Mouse (Mus musculus) gastrocnemius, postnatal 36 days (tissue): ENCODE results near the gene Myl3. TPM values are rescaled to one million over a fixed set of nuclear protein-coding genes. Genes with fewer than 3 reads are reported as not detected.

Experiments used
- DNase-seq, 2 experiments: peaks; one replicate each; pipeline ENCODE4 v3.0.0; 2022
- intact Hi-C: fragments of 180-260 bp; cut with DNase I; formaldehyde crosslinking; loops from one replicate; pipeline ENCODE4 v1.15.1; 2025
- total RNA-seq, 2 experiments: library from RNA; stranded (reverse); gene quantifications; 2 replicates each; pipeline ENCODE4 v1.2.3; 2021

The Myl3 gene
- total RNA-seq, 2 experiments from 2014 or later = 290 to 1,186 TPM

- intact Hi-C loops = loop anchor here (2.0 kb wide), 1 partner anchor 53 kb away; no protein-coding TSS in a partner anchor
- DNase-seq = peak in 1 of 2 experiments; percentile 22
These were observed 15.9 kb upstream of the Myl3 start for GRCm38 (mm10) chr9:110725721-110726135.

DNA sequence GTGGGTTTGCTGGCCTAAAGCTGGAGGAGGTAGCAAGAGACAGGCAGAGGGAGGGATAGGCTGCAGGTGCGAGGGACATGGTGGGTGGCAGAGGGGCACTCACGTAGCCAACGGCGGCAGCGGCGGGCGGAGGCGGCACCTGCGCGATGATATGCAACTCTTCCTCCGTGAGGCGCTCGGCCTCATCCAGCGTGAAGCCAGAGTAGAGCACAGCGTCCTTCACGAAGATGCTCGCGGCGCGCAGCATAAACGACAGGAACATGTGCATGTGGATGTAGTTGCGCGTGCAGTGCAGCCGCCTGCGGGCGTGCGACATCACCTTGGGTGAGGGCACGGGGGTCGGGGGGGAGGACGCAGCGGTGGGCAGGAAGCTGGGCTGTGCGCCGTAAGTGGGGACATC lies 14.8 kb upstream of the Myl3 start:
- no peak for DNase-seq
- intact Hi-C loops = no loop called here

DNA sequence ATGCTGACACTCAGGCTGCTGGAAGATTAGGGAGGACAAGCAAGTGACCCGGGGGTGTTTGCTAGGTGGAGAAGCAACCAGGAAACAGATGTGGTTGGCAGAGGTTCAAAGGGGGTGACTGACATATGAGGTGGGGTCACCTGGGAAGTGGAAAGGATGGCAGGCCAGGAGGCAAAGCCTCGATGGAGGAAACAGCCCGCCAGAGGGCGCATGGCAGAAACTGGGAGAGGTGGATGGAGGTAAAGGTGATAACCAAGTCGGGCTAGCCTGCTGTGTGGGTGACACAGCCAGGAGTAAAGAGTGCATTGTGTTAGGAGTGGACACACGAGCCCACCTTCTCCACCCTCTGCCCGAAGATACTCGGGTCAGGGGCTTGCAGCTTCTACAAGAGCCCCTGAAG lies 11.8 kb upstream of the Myl3 start:
- DNase-seq = peak in 1 of 2 experiments; percentile 32
- intact Hi-C loops = loop anchor here (2.0 to 5.0 kb wide), 2 partner anchors 51 to 142 kb away; no protein-coding TSS in a partner anchor

DNA sequence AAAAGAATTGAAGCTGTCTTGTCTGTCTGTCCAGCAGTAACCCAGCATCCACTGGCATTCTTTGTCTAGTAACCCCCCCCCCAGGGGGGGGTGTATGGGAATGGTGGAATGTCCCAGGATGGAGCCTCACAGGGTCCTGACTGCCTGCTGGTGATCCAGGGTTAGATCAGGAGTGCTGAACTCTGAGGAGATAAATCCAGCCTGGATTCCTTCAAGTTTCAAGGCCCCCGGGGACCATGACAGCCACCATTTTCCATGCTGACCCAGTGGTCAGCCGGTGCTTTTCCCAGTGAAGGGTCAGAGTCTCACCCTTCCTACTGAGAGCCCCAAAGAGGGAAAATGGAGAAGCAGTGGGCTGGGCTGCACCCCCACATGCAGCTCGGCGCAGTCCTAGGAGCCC lies 9.8 kb upstream of the Myl3 start:
- no peak for DNase-seq
- intact Hi-C loops = loop anchor here (2.0 to 5.0 kb wide), 2 partner anchors 49 to 140 kb away; no protein-coding TSS in a partner anchor

- intact Hi-C loops = loop anchor here (5.0 kb wide), 1 partner anchor 140 kb away; no protein-coding TSS in a partner anchor
- peak; percentile 61 to 77 for DNase-seq
These were observed 9.0 kb upstream of the Myl3 start for GRCm38 (mm10) chr9:110732623-110733022.

DNA sequence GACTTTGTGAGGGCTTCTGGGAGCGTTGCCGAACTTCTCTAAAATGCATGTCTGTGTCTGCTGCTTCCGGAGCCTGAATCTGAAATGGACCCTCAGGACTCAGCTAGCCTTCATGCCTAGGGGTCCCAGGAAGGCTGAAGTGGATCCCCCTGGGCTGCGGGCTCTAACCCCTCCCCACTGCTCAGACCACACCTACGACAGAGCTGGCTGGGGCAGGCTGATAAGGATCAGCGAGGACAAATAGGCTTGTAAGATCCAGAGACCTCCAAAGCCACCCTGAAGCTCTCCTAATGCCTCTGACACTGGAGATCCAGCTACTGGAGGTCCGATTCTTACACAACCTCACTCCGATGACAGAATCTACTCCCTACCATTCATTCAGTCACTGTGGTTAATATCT lies 8.6 kb upstream of the Myl3 start:
- DNase-seq = no peak
- intact Hi-C loops = loop anchor here (5.0 kb wide), 1 partner anchor 139 kb away; no protein-coding TSS in a partner anchor

- DNase-seq = no peak
- intact Hi-C loops = loop anchor here (5.0 kb wide), 1 partner anchor 138 kb away; no protein-coding TSS in a partner anchor
These were observed 7.5 kb upstream of the Myl3 start for GRCm38 (mm10) chr9:110734154-110734553.

DNA sequence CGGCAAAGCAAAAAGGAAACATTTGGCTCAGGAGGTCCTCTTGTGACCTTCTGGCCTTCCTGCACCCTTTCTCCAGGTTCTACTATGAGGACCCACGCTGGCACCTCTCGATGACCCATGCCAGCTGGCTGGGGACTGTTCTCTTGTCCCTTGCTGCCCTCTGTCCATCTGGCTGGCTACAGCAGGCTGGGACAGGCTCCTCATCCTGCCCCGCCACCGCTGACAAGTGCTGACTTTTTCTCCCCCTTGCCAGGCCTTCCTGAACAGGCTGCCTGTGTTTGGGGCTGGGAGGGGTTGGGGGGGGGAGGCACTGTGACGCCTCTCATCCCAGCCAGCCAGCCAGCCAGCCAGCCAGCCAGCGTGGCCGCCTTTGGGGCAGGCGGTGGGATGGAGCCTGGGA lies 5.3 kb upstream of the Myl3 start:
- DNase-seq = no peak
- intact Hi-C loops = no loop called here

DNA sequence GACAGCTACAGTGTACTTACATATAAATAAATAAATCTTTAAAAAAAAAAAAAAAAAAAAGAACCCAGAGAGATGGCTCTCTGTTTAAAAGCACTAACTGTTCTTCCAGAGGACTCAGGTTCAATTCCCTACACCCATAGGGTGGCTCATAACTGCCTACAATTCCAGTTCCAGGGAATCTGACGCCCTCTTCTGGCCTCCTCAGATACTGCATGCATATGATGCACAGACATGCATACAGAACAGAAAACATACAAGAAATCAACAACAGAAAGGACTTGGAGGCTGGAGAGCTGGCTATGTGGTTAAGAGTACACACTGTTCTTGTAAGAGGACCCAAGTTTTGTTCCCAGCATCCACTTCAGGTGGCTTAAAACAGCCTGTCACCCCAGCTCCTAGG lies 3.6 kb upstream of the Myl3 start:
- intact Hi-C loops = no loop called here
- DNase-seq = no peak

DNA sequence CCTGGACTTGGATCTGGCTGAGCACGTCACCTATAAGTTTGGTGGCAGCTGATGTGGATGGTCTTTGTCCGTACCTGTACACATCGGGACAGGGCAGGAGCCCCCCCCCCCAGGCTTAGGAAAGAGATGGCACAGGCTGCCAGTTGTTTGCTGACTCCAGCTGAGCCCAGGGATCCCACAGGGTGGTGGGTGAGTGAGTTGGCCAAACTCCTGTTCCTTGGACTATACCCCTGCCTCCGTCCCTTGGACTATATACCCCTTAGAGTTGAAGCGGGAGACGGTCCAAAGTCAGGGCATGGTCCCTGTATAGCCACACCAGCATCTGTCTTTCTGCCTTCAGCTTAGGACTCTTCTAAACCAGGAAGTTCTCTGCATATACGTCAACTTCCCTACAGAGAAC lies 1.7 kb upstream of the Myl3 start:
- DNase-seq = no peak
- intact Hi-C loops = no loop called here

- intact Hi-C loops = no loop called here
- DNase-seq = no peak
These were observed 762 bp downstream of the Myl3 start for GRCm38 (mm10) chr9:110742295-110742950.

- no peak for DNase-seq
- intact Hi-C loops = no loop called here
These were observed 1.3 kb downstream of the Myl3 start for GRCm38 (mm10) chr9:110742951-110743455.

- DNase-seq = no peak
- intact Hi-C loops = no loop called here
These were observed 2.0 kb downstream of the Myl3 start for GRCm38 (mm10) chr9:110743456-110744323.

DNA sequence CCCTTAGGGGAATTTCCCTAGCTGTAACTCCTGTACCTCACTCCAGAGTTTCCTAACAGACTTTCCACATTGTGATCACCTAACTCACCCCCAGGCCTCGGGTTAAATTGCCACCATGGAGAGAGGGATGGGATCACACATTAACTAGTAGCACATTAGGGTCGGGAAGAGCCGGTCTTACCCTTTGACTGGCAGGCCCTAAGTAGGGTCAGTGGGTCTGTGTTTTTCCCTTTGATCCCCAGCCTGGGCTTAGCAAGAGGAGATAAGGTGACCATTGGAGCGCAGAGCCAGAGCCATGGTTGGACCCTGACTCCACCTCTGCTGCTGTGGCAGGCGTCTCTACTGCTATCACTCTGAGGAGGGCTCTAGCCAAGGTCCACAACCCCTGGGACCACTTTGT lies 4.1 kb downstream of the Myl3 start:
- no peak for DNase-seq
- intact Hi-C loops = no loop called here

GRCm38 (mm10) chr9:110746238-110746637 lies 4.6 kb downstream of the Myl3 start:
- DNase-seq = no peak
- intact Hi-C loops = no loop called here

GRCm38 (mm10) chr9:110746961-110747360 lies 5.3 kb downstream of the Myl3 start, which contains the start of gene Pth1r:
Gene Pth1r (minus strand): TSS chr9:110747145.
- DNase-seq = no peak
- intact Hi-C loops = no loop called here

DNA sequence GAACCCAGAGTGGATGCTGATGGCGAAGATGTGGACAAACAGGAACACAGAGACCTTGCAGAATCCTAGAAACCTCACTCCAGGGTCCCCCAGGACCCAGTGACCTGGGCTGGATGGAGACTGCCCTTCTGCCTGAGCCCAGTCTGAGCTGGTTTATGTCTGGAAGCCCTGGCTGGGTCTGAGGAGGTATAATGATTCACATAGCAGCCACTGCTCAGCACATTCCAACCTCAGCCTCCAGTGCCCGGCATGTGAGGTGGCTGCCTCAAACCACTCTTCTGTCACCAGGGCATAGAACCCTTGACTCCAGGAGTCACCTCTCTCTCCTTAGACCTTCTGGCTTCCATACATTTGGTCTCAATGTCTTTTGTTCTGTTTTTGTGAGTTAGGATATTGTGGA lies 6.8 kb downstream of the Myl3 start:
- intact Hi-C loops = no loop called here
- DNase-seq = no peak

- no peak for DNase-seq
- intact Hi-C loops = no loop called here
These were observed 8.9 kb downstream of the Myl3 start for GRCm38 (mm10) chr9:110750404-110751187.

GRCm38 (mm10) chr9:110751412-110751811 lies 9.8 kb downstream of the Myl3 start:
- intact Hi-C loops = no loop called here
- DNase-seq = no peak

GRCm38 (mm10) chr9:110752917-110753435 lies 11.3 kb downstream of the Myl3 start:
- no peak for DNase-seq
- intact Hi-C loops = no loop called here
